Mouse (Mus musculus) erythroblast, embryonic 14.5 days (primary cell): ENCODE results near the gene Cmtr1.

ENCODE experiments used
- GATA1 ChIP-seq: IDR thresholded peaks from 2 replicates; pipeline ENCODE4 v1.6.1; 2012; ENCODE audit warnings: low read length, inconsistent platforms, mixed read lengths
- TAL1 ChIP-seq: IDR thresholded peaks from 3 replicates; pipeline ENCODE4 v1.6.1; 2012; ENCODE audit warnings: low read length, inconsistent platforms, mixed read lengths

DNA sequence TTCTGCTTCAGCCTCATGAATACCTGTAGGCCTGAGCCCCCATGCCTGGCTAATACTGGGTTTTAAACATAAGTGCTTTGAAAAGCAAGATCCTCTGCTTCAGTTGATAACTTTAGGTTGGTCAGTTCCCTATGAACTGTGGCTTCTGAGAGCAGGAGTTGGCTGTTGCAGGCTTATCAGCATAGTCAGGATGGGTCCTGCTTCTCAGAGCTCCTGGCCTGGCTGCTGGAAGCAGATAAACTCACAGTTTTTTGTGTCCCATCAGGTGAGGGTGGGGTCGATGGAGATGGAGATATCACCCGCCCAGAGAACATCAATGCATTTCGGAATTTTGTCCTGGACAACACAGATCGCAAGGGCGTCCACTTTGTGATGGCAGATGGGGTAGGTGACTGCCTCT is 26.4 kb downstream of the Cmtr1 start:
- TF ChIP-seq TAL1 (peak; percentile 65), GATA1 (peak; percentile 62)
